Mouse (Mus musculus) right cerebral cortex, postnatal 25 days (tissue): ENCODE data around the gene Ankrd52.
"Not testable (repeated sequence)": the region's sequence is repeated elsewhere in the genome, so short reads cannot be mapped to it uniquely, and the experiment has no call there.

Experiments
- DNase-seq: peaks from one replicate; pipeline ENCODE4 v3.0.0; 2022

Ankrd52 gene

GRCm38 (mm10) chr10:128376455-128377211, at the start of gene Ankrd52:
Gene Ankrd52, plus strand, starts transcription at chr10:128377115.
- peak; percentile 92 for DNase-seq

GRCm38 (mm10) chr10:128327610-128328009, 49.3 kb upstream of the Ankrd52 start:
- no peak for DNase-seq

- not testable (repeated sequence) for DNase-seq
Measured at GRCm38 (mm10) chr10:128332358-128333249, 44.3 kb upstream of the Ankrd52 start.

GRCm38 (mm10) chr10:128335582-128335981, 41.3 kb upstream of the Ankrd52 start:
- DNase-seq, result peak; percentile 31

- DNase-seq, result no peak
Measured at GRCm38 (mm10) chr10:128336195-128336594, 40.7 kb upstream of the Ankrd52 start.

- DNase-seq, result no peak
Measured at GRCm38 (mm10) chr10:128336597-128336996, 40.3 kb upstream of the Ankrd52 start.

GRCm38 (mm10) chr10:128337306-128338181, 39.4 kb upstream of the Ankrd52 start, which contains the start of gene Cs:
Gene Cs, plus strand, starts transcription at chr10:128337734.
- peak; percentile 96 for DNase-seq

GRCm38 (mm10) chr10:128338415-128338814, 38.5 kb upstream of the Ankrd52 start:
- DNase-seq, result no peak

- no peak for DNase-seq
Measured at GRCm38 (mm10) chr10:128338948-128339347, 38.0 kb upstream of the Ankrd52 start.

GRCm38 (mm10) chr10:128340257-128340656, 36.7 kb upstream of the Ankrd52 start:
- no peak for DNase-seq

GRCm38 (mm10) chr10:128343436-128343835, 33.5 kb upstream of the Ankrd52 start:
- DNase-seq, result no peak

- peak; percentile 56 for DNase-seq
Measured at GRCm38 (mm10) chr10:128344568-128345275, 32.2 kb upstream of the Ankrd52 start.

GRCm38 (mm10) chr10:128347541-128347940, 29.4 kb upstream of the Ankrd52 start:
- DNase-seq, result no peak

- no peak for DNase-seq
Measured at GRCm38 (mm10) chr10:128358796-128359195, 18.1 kb upstream of the Ankrd52 start.

GRCm38 (mm10) chr10:128359226-128359625, 17.7 kb upstream of the Ankrd52 start:
- DNase-seq, result no peak

GRCm38 (mm10) chr10:128361836-128362235, 15.1 kb upstream of the Ankrd52 start:
- no peak for DNase-seq

- no peak for DNase-seq
Measured at GRCm38 (mm10) chr10:128362568-128362967, 14.3 kb upstream of the Ankrd52 start.

GRCm38 (mm10) chr10:128367899-128368401, 9.0 kb upstream of the Ankrd52 start:
- peak; percentile 19 for DNase-seq

- DNase-seq, result peak; percentile 95
Measured at GRCm38 (mm10) chr10:128368402-128369217, 8.3 kb upstream of the Ankrd52 start, which contains the start of gene Coq10a. Gene Coq10a, minus strand, starts transcription at chr10:128368997.

GRCm38 (mm10) chr10:128369218-128369543, 7.7 kb upstream of the Ankrd52 start:
- no peak for DNase-seq

GRCm38 (mm10) chr10:128369599-128369998, 7.3 kb upstream of the Ankrd52 start:
- DNase-seq, result no peak
